Mouse (Mus musculus) midbrain, embryonic 16.5 days (tissue): ENCODE measurements around the gene H2-Q4. TPM values are rescaled to one million over a fixed set of nuclear protein-coding genes. Genes with fewer than 3 reads are reported as not detected.
"Not testable (repeated sequence)": the region's sequence is repeated elsewhere in the genome, so short reads cannot be mapped to it uniquely, and the experiment has no call there.

Experiments
- ATAC-seq: fragments of 200-750 bp; cut with Nextera tagmentation; 2 replicates; pipeline ENCODE4 v1.8.0; 2017; ENCODE audit warnings: moderate TSS enrichment
- H3K27ac ChIP-seq: fragments of 300-500 bp; sonication (generic); 2 replicates; pipeline ENCODE4 v1.5.1; 2014; ENCODE audit warnings: mild to moderate bottlenecking, low read length, mixed read lengths
- H3K27me3 ChIP-seq: fragments of 300-500 bp; sonication (generic); 2 replicates; pipeline ENCODE4 v1.6.1; 2014; ENCODE audit warnings: low read depth, low read length, mixed read lengths; ENCODE audit not compliant: control insufficient read depth, insufficient read depth
- H3K36me3 ChIP-seq: fragments of 300-500 bp; sonication (generic); 2 replicates; pipeline ENCODE4 v1.6.1; 2014; ENCODE audit warnings: mild to moderate bottlenecking, low read length, moderate library complexity, mixed read lengths; ENCODE audit not compliant: control insufficient read depth, insufficient read depth
- H3K4me1 ChIP-seq: fragments of 300-500 bp; sonication (generic); 2 replicates; pipeline ENCODE4 v1.6.1; 2014; ENCODE audit warnings: mild to moderate bottlenecking, low read length, mixed read lengths; ENCODE audit not compliant: control insufficient read depth, insufficient read depth
- H3K4me2 ChIP-seq: fragments of 300-500 bp; sonication (generic); 2 replicates; pipeline ENCODE4 v1.6.1; 2014; ENCODE audit warnings: mild to moderate bottlenecking, low read length, mixed read lengths
- H3K4me3 ChIP-seq: fragments of 300-500 bp; sonication (generic); 2 replicates; pipeline ENCODE4 v1.5.1; 2014; ENCODE audit warnings: low read depth, mild to moderate bottlenecking, low read length, moderate library complexity, mixed read lengths
- H3K9ac ChIP-seq: fragments of 300-500 bp; sonication (generic); 2 replicates; pipeline ENCODE4 v1.6.1; 2014; ENCODE audit warnings: low read depth, low read length, mixed read lengths
- H3K9me3 ChIP-seq: fragments of 300-500 bp; sonication (generic); replicated peaks from 2 replicates; pipeline ENCODE4 v1.6.1; 2014; ENCODE audit warnings: mild to moderate bottlenecking, low read length, mixed read lengths; ENCODE audit not compliant: control insufficient read depth, poor library complexity, severe bottlenecking
- WGBS: fragments of 180-500 bp; shearing (Covaris S2); extraction: QIAGEN DNeasy Blood & Tissue Kit; methylation state at CpG from one replicate; pipeline ENCODE4 v1.1.7; 2014; 5-methylcytosine and 5-hydroxymethylcytosine counted together
- polyA plus RNA-seq: library from polyadenylated mRNA; unstranded; fragments of >200 nt; fragmentation: Nextera tagmentation; extraction: Ambion mirVana; gene quantifications from 2 replicates; pipeline ENCODE4 v1.2.1, GENCODE M21; 2015

Gene H2-Q4
- 0.65 and 0.97 TPM in 2 replicates for polyA plus RNA-seq

GRCm38 (mm10) chr17:35379369-35379728 lies at the start of gene H2-Q4:
Gene H2-Q4 (plus strand): TSS chr17:35379617.
- no peaks in the 10 kb centered on the region for H3K36me3 ChIP-seq
- peak within 1 kb of the TSS; percentile 97 for H3K4me2 ChIP-seq
- WGBS: under 1% methylated on average over 16 of the region's 16 CpGs
- peak; percentile 71 for ATAC-seq
- H3K27ac ChIP-seq: no peak within 1 kb of the TSS
- peaks cover 5% of the 10 kb centered on the region; the same call in 1 of the 2 replicates for H3K27me3 ChIP-seq
- H3K4me1 ChIP-seq: peaks cover 6% of the 10 kb centered on the region; the same call in 1 of the 2 replicates
- H3K9me3 ChIP-seq: no peaks in the 10 kb centered on the region
- peak within 1 kb of the TSS; percentile 53 for H3K4me3 ChIP-seq
- H3K9ac ChIP-seq: peak within 1 kb of the TSS; percentile 61

GRCm38 (mm10) chr17:35329714-35330113 lies 49.7 kb upstream of the H2-Q4 start:
- H3K4me1 ChIP-seq, ATAC-seq, H3K4me2 ChIP-seq, H3K27ac ChIP-seq, H3K27me3 ChIP-seq, H3K9ac ChIP-seq, H3K36me3 ChIP-seq, H3K9me3 ChIP-seq, H3K4me3 ChIP-seq: not testable (repeated sequence)
- WGBS: 62% methylated on average over 3 of the region's 3 CpGs

- ATAC-seq: not testable (repeated sequence)
Measured at GRCm38 (mm10) chr17:35331546-35331945, 47.9 kb upstream of the H2-Q4 start.

GRCm38 (mm10) chr17:35342071-35342671 lies 37.2 kb upstream of the H2-Q4 start, which contains the start of gene H2-Q2:
Gene H2-Q2 (plus strand): TSS chr17:35342242.
- Histone ChIP-seq H3K4me1 (peaks cover 10% of the 10 kb centered on the region; the same call in 1 of the 2 replicates), H3K36me3 (no peaks in the 10 kb centered on the region), H3K9ac (peak within 1 kb of the TSS; percentile 68), H3K4me2 (peak within 1 kb of the TSS; percentile 84), H3K9me3 (no peaks in the 10 kb centered on the region), H3K27ac (no peak within 1 kb of the TSS), H3K27me3 (peaks cover 22% of the 10 kb centered on the region), H3K4me3 (peak within 1 kb of the TSS; percentile 52)
- 1% methylated on average over 40 of the region's 40 CpGs for WGBS
- 0 out of 2 replicates have a peak, but pooled peaks have one; percentile 21 for ATAC-seq

More at GRCm38 (mm10) chr17:35331546-35331945, 47.9 kb upstream of the H2-Q4 start:
- H3K27ac ChIP-seq, H3K9me3 ChIP-seq, H3K4me2 ChIP-seq, H3K27me3 ChIP-seq, H3K9ac ChIP-seq, H3K36me3 ChIP-seq, H3K4me1 ChIP-seq, H3K4me3 ChIP-seq: not testable (repeated sequence)
- 82% methylated on average over 6 of the region's 6 CpGs for WGBS

- H3K27me3 ChIP-seq: peaks cover 22% of the 10 kb centered on the region
- H3K4me2 ChIP-seq: peak overlapping the region; percentile 84
- H3K9ac ChIP-seq: peak overlapping the region; percentile 68
- H3K36me3 ChIP-seq: no peaks in the 10 kb centered on the region
- peak overlapping the region; percentile 52 for H3K4me3 ChIP-seq
- 4% methylated on average over 45 of the region's 46 CpGs for WGBS
- peak; percentile 58; the same call in 1 of the 2 replicates for ATAC-seq
- no peaks in the 10 kb centered on the region for H3K9me3 ChIP-seq
- H3K4me1 ChIP-seq: peaks cover 10% of the 10 kb centered on the region; the same call in 1 of the 2 replicates
- H3K27ac ChIP-seq: no peak overlapping the region
Measured at GRCm38 (mm10) chr17:35342711-35343476, 36.5 kb upstream of the H2-Q4 start.

- peaks cover 11% of the 10 kb centered on the region for H3K27me3 ChIP-seq
- not testable (repeated sequence) for H3K4me2 ChIP-seq, H3K27ac ChIP-seq, H3K9me3 ChIP-seq, H3K4me3 ChIP-seq, ATAC-seq, H3K36me3 ChIP-seq, H3K9ac ChIP-seq, H3K4me1 ChIP-seq
Measured at GRCm38 (mm10) chr17:35347659-35348058, 31.8 kb upstream of the H2-Q4 start.

GRCm38 (mm10) chr17:35353275-35353674 lies 26.1 kb upstream of the H2-Q4 start:
- not testable (repeated sequence) for H3K9me3 ChIP-seq, H3K27me3 ChIP-seq, H3K9ac ChIP-seq, H3K4me1 ChIP-seq, ATAC-seq, H3K27ac ChIP-seq, H3K4me3 ChIP-seq, H3K4me2 ChIP-seq, H3K36me3 ChIP-seq
- WGBS: 81% methylated on average over 6 of the region's 6 CpGs

- Histone ChIP-seq H3K4me3 (no peak overlapping the region), H3K9me3 (no peaks in the 10 kb centered on the region), H3K27me3 (peaks cover 5% of the 10 kb centered on the region; the same call in 1 of the 2 replicates), H3K4me1 (peaks cover under 1% of the 10 kb centered on the region; the same call in 1 of the 2 replicates), H3K36me3 (no peaks in the 10 kb centered on the region), H3K27ac (no peak overlapping the region), H3K4me2 (no peak overlapping the region), H3K9ac (no peak overlapping the region)
- no peak for ATAC-seq
- WGBS: 77% methylated on average over 2 of the region's 2 CpGs
Measured at GRCm38 (mm10) chr17:35354071-35354470, 25.3 kb upstream of the H2-Q4 start.

- Histone ChIP-seq H3K27ac (no peak overlapping the region), H3K9ac (no peak overlapping the region), H3K4me3 (no peak overlapping the region), H3K9me3 (no peaks in the 10 kb centered on the region), H3K27me3 (peaks cover 12% of the 10 kb centered on the region), H3K4me2 (no peak overlapping the region), H3K36me3 (no peaks in the 10 kb centered on the region), H3K4me1 (peaks cover 6% of the 10 kb centered on the region; the same call in 1 of the 2 replicates)
- ATAC-seq: no peak
- 37% methylated on average over 1 of the region's 1 CpGs for WGBS
Measured at GRCm38 (mm10) chr17:35357086-35357485, 22.3 kb upstream of the H2-Q4 start.
